Mouse (Mus musculus) limb, embryonic 10.5 days (tissue): ENCODE data around the gene Dmd. TPM values are rescaled to one million over a fixed set of nuclear protein-coding genes. Genes with fewer than 3 reads are reported as not detected.

Experiments used
- DNase-seq: peaks from one replicate; pipeline ENCODE4 v3.0.0-alpha.2; 2017; ENCODE audit warnings: low spot score
- H3K27ac ChIP-seq: fragments of 300-500 bp; sonication (generic); 2 replicates; pipeline ENCODE4 v1.5.1; 2016; ENCODE audit warnings: mild to moderate bottlenecking
- H3K27me3 ChIP-seq: fragments of 300-500 bp; sonication (generic); 2 replicates; pipeline ENCODE4 v1.6.1; 2016; ENCODE audit warnings: low read depth, mild to moderate bottlenecking; ENCODE audit not compliant: poor library complexity, severe bottlenecking
- H3K36me3 ChIP-seq: fragments of 300-500 bp; sonication (generic); 2 replicates; pipeline ENCODE4 v1.6.1; 2016; ENCODE audit warnings: mild to moderate bottlenecking, moderate library complexity
- H3K4me1 ChIP-seq: fragments of 300-500 bp; sonication (generic); 2 replicates; pipeline ENCODE4 v1.6.1; 2016
- H3K4me3 ChIP-seq: fragments of 300-500 bp; sonication (generic); 2 replicates; pipeline ENCODE4 v1.5.1; 2016; ENCODE audit warnings: mild to moderate bottlenecking, moderate library complexity
- H3K9me3 ChIP-seq: fragments of 300-500 bp; sonication (generic); replicated peaks from 2 replicates; pipeline ENCODE4 v1.6.1; 2016; ENCODE audit warnings: mild to moderate bottlenecking
- WGBS: fragments of 180-500 bp; shearing (Covaris S2); methylation state at CpG from one replicate; pipeline ENCODE4 v1.1.7; 2016; 5-methylcytosine and 5-hydroxymethylcytosine counted together
- polyA plus RNA-seq: library from polyadenylated mRNA; unstranded; fragments of >200 nt; fragmentation: Nextera tagmentation; extraction: Ambion mirVana; gene quantifications from 2 replicates; pipeline ENCODE4 v1.2.1, GENCODE M21; 2016

The Dmd gene
- polyA plus RNA-seq, 1 experiment from 2014 or later, result 17.3 TPM

DNA sequence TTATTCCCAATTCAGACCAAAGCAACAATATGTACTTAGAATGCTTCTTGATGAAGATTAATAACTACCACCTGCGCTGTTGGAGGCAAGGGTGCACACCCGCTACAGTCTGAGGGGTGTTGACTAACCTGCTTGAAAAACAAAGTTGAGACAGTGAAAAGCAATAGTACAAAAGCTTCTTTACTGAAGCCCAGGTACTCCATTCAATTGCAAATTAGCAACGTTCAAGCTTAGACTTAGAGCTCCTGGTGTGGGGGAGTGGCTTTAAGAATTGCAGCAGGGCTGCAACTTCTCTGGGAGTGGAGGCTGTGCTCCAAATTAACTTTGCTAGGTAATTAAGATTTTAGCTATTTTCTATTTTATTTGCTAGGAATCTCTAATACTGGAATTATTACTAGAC, 1495.3 kb downstream of the Dmd start:
- Histone ChIP-seq H3K9me3 (no peaks in the 10 kb centered on the region), H3K4me3 (no peak overlapping the region), H3K4me1 (no peaks in the 10 kb centered on the region), H3K27ac (no peak overlapping the region), H3K36me3 (no peaks in the 10 kb centered on the region), H3K27me3 (no peaks in the 10 kb centered on the region)
- 50% methylated on average over 3 of the region's 3 CpGs for WGBS
- DNase-seq, result no peak

DNA sequence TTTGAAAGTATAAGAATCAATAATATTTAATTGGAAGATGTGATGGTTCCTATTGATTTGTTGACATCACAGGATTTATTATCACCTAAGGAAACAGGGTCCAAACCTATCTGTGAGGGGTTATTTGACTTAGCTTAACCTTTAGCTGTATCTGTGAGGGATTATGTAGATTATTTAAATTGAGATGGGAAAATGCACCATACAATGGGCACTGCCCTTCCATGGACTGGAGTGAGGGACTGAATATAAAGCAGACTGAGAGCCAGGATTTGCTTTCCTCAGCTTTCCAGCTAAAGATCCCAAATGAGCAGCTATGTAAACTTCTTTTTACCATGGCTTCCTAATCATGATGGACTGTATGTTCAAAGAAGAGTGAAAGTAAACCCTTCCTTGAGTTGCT, 1496.0 kb downstream of the Dmd start:
- Histone ChIP-seq H3K4me3 (no peak overlapping the region), H3K27ac (no peak overlapping the region), H3K4me1 (no peaks in the 10 kb centered on the region), H3K36me3 (no peaks in the 10 kb centered on the region), H3K27me3 (no peaks in the 10 kb centered on the region), H3K9me3 (no peaks in the 10 kb centered on the region)
- DNase-seq, result no peak

- Histone ChIP-seq H3K27ac (no peak overlapping the region), H3K4me1 (no peaks in the 10 kb centered on the region), H3K27me3 (no peaks in the 10 kb centered on the region), H3K9me3 (no peaks in the 10 kb centered on the region), H3K4me3 (no peak overlapping the region), H3K36me3 (no peaks in the 10 kb centered on the region)
- WGBS, result 95% methylated on average over 1 of the region's 1 CpGs
- peak; percentile 30 for DNase-seq
Observed at GRCm38 (mm10) chrX:84454473-84454872, 1505.8 kb downstream of the Dmd start.

DNA sequence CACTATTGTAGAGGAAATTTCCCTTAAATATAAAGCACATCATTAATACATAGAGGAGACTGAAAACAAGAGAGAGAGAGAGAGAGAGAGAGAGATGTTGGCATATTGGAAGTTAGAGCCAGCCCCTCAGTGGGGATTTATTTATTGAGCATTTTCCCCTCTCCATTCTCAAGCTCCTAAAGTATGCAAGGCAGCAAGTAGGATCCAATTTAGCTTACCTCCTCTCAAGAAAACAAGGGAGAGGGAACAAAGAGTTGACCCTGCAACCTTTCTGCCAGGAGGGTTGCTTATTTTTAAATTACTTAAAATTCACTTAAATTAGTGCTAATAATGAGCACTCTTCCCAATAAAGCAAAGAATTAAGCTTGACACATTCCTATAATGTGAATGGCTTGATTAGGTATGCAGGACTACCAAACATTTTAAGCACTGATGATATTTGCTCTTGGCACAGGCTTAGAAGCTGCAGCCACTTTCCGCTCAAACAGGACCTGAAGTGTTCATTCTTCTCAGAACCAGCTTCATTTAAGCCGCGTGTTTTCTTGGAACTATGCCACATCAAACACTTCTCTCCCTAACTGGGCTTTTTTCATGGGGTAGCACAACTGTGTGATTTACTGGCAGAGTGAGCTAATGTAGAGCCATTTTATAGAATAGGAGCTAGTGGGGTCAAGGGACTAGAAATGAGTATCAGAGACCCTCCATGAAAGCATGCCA, 1566.1 kb downstream of the Dmd start:
- H3K27ac ChIP-seq, result no peak overlapping the region
- no peaks in the 10 kb centered on the region for H3K27me3 ChIP-seq
- WGBS, result 73% methylated on average over 3 of the region's 3 CpGs
- H3K36me3 ChIP-seq, result no peaks in the 10 kb centered on the region
- H3K4me3 ChIP-seq, result no peak overlapping the region
- no peak for DNase-seq
- no peaks in the 10 kb centered on the region for H3K9me3 ChIP-seq
- no peaks in the 10 kb centered on the region for H3K4me1 ChIP-seq

- no peak overlapping the region for H3K27ac ChIP-seq
- H3K27me3 ChIP-seq, result no peaks in the 10 kb centered on the region
- WGBS, result 93% methylated on average over 1 of the region's 1 CpGs
- H3K4me1 ChIP-seq, result no peaks in the 10 kb centered on the region
- DNase-seq, result no peak
- H3K4me3 ChIP-seq, result no peak overlapping the region
- H3K36me3 ChIP-seq, result no peaks in the 10 kb centered on the region
- H3K9me3 ChIP-seq, result no peaks in the 10 kb centered on the region
Observed at GRCm38 (mm10) chrX:84551995-84552394, 1603.3 kb downstream of the Dmd start.

- WGBS, result 31% methylated on average over 1 of the region's 1 CpGs
- Histone ChIP-seq H3K27me3 (no peaks in the 10 kb centered on the region), H3K4me3 (no peak overlapping the region), H3K9me3 (no peaks in the 10 kb centered on the region), H3K27ac (no peak overlapping the region), H3K4me1 (no peaks in the 10 kb centered on the region), H3K36me3 (no peaks in the 10 kb centered on the region)
- no peak for DNase-seq
Observed at GRCm38 (mm10) chrX:84553441-84553840, 1604.8 kb downstream of the Dmd start.

GRCm38 (mm10) chrX:84598476-84598875, 1649.8 kb downstream of the Dmd start:
- DNase-seq, result no peak
- H3K9me3 ChIP-seq, result no peaks in the 10 kb centered on the region
- H3K27me3 ChIP-seq, result no peaks in the 10 kb centered on the region
- no peaks in the 10 kb centered on the region for H3K36me3 ChIP-seq
- no peak overlapping the region for H3K27ac ChIP-seq
- no peak overlapping the region for H3K4me3 ChIP-seq
- no peaks in the 10 kb centered on the region for H3K4me1 ChIP-seq

DNA sequence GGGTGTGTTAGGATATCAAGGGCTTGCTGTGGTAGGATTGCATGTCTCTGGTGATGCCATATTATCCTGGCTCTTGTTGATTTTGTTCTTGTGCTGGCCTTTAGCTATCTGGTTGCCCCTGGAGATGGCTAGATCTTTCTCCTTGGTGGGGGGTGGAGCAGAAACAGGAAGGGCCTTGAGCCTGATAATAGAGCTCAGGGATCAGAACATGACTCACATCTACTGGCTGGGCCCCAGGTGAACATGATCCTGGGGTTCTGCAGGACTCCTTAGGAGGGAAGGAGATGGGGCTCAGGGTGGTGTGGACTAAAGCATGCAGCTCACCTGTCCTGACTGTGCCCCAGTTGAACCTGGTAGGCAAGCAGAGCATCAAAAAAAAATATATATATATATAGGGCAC, 1691.8 kb downstream of the Dmd start:
- Histone ChIP-seq H3K4me3 (no peak overlapping the region), H3K27me3 (no peaks in the 10 kb centered on the region), H3K4me1 (no peaks in the 10 kb centered on the region), H3K9me3 (no peaks in the 10 kb centered on the region), H3K27ac (no peak overlapping the region), H3K36me3 (no peaks in the 10 kb centered on the region)
- no peak for DNase-seq

- H3K27me3 ChIP-seq, result no peaks in the 10 kb centered on the region
- no peaks in the 10 kb centered on the region for H3K36me3 ChIP-seq
- H3K4me1 ChIP-seq, result no peaks in the 10 kb centered on the region
- no peak overlapping the region for H3K4me3 ChIP-seq
- 48% methylated on average over 4 of the region's 4 CpGs for WGBS
- no peak overlapping the region for H3K27ac ChIP-seq
- no peaks in the 10 kb centered on the region for H3K9me3 ChIP-seq
- DNase-seq, result no peak
Observed at GRCm38 (mm10) chrX:84747683-84748082, 1799.0 kb downstream of the Dmd start.

DNA sequence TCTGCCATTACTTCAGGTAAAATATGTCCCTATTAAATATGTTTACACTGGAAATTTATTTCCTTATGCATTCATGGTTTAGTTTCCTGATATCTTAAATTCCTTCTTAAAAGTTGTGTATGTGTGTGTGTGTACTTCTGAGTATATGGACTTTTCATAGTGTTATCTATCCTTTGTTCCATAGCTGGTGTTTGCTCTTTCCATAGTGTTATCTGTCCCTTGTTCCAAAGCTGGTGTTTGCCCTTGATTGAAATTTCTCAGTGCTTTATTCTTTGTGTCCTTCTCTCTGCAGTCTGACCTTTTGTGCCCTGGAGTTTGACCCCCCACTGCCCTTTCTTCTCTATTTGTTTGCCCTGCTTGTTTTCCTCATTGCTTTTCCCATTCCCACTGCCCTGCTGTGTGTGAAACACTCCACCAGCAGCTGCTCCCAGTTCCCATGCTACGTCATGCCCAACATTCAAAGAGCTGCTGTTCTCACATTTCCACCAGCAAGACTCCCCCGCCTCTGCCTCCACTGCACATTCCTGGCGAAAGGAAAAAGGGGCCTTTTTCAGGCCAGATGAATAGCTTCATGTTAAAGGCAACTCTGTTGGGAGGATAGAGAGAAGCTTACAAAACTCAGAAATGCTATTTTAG, 1911.5 kb downstream of the Dmd start:
- Histone ChIP-seq H3K36me3 (no peaks in the 10 kb centered on the region), H3K9me3 (no peaks in the 10 kb centered on the region), H3K27ac (no peak overlapping the region), H3K4me1 (no peaks in the 10 kb centered on the region; the same call in 1 of the 2 replicates), H3K4me3 (no peak overlapping the region), H3K27me3 (peaks cover 8% of the 10 kb centered on the region)
- DNase-seq, result peak; percentile 56
- WGBS, result 29% methylated on average over 3 of the region's 3 CpGs

DNA sequence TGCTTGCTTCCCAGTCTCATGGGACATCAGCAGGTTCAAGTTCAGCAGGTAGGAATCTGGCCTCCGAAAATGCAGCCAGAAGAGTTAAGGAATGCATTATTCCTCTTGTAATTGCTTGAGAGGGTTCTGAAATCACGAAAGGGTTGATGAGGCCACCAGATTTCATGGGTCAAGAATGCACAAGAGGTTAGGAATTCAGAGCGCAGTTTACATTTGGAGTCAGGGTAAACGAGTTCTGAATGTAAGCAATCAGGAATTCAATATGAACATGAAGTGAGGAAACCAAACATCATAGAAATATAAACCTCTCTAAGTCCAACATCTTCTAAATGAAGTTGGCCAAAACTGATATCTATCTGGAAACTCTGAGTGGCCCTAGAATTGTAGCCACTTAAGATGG, 1924.4 kb downstream of the Dmd start:
- Histone ChIP-seq H3K4me3 (no peak overlapping the region), H3K27ac (no peak overlapping the region), H3K9me3 (no peaks in the 10 kb centered on the region), H3K4me1 (no peaks in the 10 kb centered on the region), H3K36me3 (no peaks in the 10 kb centered on the region), H3K27me3 (no peaks in the 10 kb centered on the region)
- WGBS, result 80% methylated on average over 4 of the region's 4 CpGs
- DNase-seq, result no peak

DNA sequence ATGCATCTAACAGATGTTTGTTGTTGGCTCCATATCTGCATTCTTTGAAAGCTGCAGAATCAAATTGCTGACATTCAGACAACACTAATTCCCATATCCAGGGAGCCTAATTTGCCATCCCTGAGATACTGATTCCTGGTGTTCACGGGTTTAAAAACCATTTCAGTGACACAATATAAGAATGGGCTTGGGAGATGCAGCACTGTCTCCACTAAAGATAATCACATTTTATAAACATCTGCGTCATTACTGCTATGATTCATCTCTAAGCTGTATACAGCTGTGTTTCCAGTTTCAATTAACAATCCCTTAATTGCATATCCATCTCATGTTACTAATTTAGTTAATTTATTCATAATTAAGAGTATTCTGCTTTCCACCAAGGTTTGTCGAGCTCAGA, 1929.5 kb downstream of the Dmd start:
- no peaks in the 10 kb centered on the region for H3K27me3 ChIP-seq
- 74% methylated on average over 3 of the region's 3 CpGs for WGBS
- H3K4me1 ChIP-seq, result no peaks in the 10 kb centered on the region
- no peak overlapping the region for H3K27ac ChIP-seq
- no peaks in the 10 kb centered on the region for H3K36me3 ChIP-seq
- H3K9me3 ChIP-seq, result no peaks in the 10 kb centered on the region
- no peak overlapping the region for H3K4me3 ChIP-seq
- no peak for DNase-seq

GRCm38 (mm10) chrX:84932715-84933473, 1984.2 kb downstream of the Dmd start:
- DNase-seq, result no peak
- no peaks in the 10 kb centered on the region for H3K4me1 ChIP-seq
- H3K27me3 ChIP-seq, result no peaks in the 10 kb centered on the region
- H3K27ac ChIP-seq, result no peak overlapping the region
- WGBS, result 90% methylated on average over 10 of the region's 10 CpGs
- H3K9me3 ChIP-seq, result no peaks in the 10 kb centered on the region
- H3K36me3 ChIP-seq, result no peaks in the 10 kb centered on the region
- H3K4me3 ChIP-seq, result no peak overlapping the region
